Mouse (Mus musculus): ENCODE data around the gene Plxnc1. TPM values are rescaled to one million over a fixed set of nuclear protein-coding genes. Genes with fewer than 3 reads are reported as not detected.

The Plxnc1 gene
- total RNA-seq, 2 experiments from 2014 or later = 32.7 to 33.0 TPM

DNA sequence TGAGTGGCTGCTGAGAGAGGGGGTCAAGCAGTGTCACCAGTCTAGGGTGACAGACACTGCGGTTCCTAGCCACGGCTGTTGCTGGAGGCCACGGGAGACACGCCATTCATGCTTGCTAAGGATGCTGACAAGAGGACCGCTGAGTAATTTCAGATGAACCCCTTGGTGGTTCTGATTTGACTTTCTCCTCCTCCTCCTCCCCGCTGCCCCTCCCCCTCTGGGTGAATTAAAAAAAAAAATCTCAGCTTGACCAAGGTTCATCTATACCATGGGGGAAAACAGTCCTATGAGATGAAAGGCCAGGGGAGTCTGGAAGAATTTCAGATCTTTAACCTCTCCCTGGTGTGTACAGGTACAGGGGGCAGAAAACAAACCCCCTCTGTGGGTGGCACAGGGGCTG, 22.9 kb downstream of the Plxnc1 start:
- DNase-seq (ENCODE audit: low spot score in 2 of 2) = no peak

GRCm38 (mm10) chr10:94920526-94920925, 24.1 kb downstream of the Plxnc1 start:
- DNase-seq (ENCODE audit: low spot score in 2 of 2) = no peak

- no peak for DNase-seq (ENCODE audit: low spot score in 2 of 2)
These were observed 24.7 kb downstream of the Plxnc1 start for GRCm38 (mm10) chr10:94919960-94920359.

- DNase-seq (ENCODE audit: low spot score in 2 of 2) = no peak
These were observed 25.1 kb downstream of the Plxnc1 start for GRCm38 (mm10) chr10:94919552-94919951.

DNA sequence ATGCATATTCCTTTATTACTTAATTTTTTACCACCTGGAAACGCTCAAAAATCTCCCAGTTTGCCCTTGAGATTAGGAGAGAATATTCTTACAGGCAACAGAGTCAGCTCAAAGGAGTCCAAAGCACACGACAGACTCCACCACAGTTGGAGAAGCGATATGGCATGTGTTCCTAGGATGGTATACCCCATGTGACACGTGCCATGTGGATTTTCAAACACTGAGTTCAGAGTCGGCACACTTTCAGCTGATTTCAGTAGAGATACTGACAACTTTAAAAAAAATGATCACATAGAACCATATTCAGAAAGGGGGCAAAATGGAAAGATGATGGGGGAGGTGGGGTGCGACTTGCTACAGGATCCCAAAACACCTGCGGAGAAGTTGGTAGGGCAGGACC, 26.0 kb downstream of the Plxnc1 start:
- no peak for DNase-seq (ENCODE audit: low spot score in 2 of 2)

DNA sequence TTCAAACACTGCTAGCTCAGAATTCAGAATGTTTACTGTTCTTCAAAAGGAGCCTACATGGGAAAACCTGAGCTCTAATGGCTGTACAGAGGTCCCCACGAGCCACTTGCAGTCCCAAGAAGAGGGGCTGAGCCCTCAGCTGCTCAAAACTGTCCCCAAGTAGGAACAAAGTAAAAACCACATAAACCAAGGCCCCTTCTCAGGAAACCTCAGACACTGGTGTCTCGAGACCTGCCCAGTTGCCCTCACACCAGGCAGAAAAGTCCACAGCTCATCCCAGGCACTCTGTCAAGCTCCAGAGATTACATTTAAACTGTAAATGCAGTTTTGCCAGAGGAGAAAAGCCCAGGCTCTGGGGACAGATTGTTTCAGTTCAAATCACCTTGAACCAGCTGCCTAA, 26.6 kb downstream of the Plxnc1 start:
- DNase-seq (ENCODE audit: low spot score in 2 of 2) = no peak

- no peak for DNase-seq (ENCODE audit: low spot score in 2 of 2)
These were observed 27.3 kb downstream of the Plxnc1 start for GRCm38 (mm10) chr10:94917354-94917753.

DNA sequence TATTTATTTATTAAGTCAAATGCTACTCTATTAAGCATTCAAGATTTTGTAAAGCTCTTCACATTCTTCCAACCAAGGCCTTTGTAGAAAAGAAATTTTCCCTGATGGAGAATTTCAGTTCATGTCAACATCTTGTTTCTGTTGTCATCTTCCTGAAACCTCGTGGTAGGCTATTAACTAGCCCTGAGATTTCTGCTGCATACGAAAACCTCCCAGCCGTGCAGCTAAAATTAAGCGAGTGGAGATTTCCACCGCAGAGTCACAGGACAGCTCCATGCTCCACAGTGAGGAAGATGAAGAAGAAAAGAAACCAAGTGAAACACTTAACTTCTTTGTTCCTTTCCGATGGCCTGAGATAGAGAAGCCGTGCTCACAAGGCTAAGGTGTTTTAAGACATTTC, 28.0 kb downstream of the Plxnc1 start:
- DNase-seq (ENCODE audit: low spot score in 2 of 2) = no peak

- no peak for DNase-seq (ENCODE audit: low spot score in 2 of 2)
These were observed 28.9 kb downstream of the Plxnc1 start for GRCm38 (mm10) chr10:94915746-94916145.

DNA sequence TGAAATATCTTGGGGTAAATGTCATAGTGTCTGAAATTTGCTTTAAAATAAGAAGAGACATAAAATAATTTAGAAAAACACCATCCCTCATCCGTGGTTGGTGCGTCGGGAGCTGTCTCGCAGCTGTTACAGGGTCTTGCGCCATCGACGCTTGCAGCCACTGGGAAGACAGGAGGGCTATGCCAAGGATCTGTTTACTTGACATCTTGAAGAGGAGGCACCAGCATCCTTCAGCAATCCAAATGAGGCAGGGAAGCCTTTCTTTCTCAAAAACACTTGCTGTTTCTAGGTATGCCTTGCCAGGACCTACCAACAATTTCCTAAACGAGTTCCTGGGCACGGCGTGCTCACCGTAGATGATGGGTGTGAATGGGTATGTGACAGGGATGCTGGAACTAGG, 30.6 kb downstream of the Plxnc1 start:
- DNase-seq (ENCODE audit: low spot score in 2 of 2) = no peak

DNA sequence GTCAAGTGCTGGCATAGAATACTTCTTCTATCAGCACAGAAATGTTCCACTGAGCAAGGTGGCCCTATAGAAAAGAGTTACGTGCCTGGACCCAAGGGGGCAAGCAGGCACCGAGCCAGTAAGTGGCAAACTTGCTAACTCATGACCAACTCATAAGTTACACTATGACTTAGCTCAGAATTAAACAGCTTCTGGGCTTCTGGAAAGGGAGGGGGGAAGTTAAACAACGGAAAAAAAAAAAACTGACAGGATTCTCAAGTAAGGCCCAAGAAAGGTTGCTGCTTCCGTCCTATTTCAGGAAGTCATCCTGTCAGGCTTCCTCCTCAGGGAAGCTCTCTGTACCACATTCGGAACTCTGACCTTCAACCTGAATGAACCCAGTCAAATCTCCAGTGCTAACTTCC, 31.3 kb downstream of the Plxnc1 start:
- no peak for DNase-seq (ENCODE audit: low spot score in 2 of 2)

- DNase-seq (ENCODE audit: low spot score in 2 of 2) = no peak
These were observed 32.1 kb downstream of the Plxnc1 start for GRCm38 (mm10) chr10:94912551-94912950.

- DNase-seq (ENCODE audit: low spot score in 2 of 2) = no peak
These were observed 33.5 kb downstream of the Plxnc1 start for GRCm38 (mm10) chr10:94911102-94911501.

GRCm38 (mm10) chr10:94910570-94910969, 34.1 kb downstream of the Plxnc1 start:
- no peak for DNase-seq (ENCODE audit: low spot score in 2 of 2)

- no peak for DNase-seq (ENCODE audit: low spot score in 2 of 2)
These were observed 34.8 kb downstream of the Plxnc1 start for GRCm38 (mm10) chr10:94909789-94910188.

GRCm38 (mm10) chr10:94908976-94909717, 35.5 kb downstream of the Plxnc1 start:
- no peak for DNase-seq (ENCODE audit: low spot score in 2 of 2)

GRCm38 (mm10) chr10:94905689-94906473, 38.8 kb downstream of the Plxnc1 start:
- peak; percentile 70 to 80 for DNase-seq (ENCODE audit: low spot score in 2 of 2)

- DNase-seq (ENCODE audit: low spot score in 2 of 2) = no peak
These were observed 39.4 kb downstream of the Plxnc1 start for GRCm38 (mm10) chr10:94905219-94905618.

- no peak for DNase-seq (ENCODE audit: low spot score in 2 of 2)
These were observed 47.7 kb downstream of the Plxnc1 start for GRCm38 (mm10) chr10:94896950-94897349.

DNA sequence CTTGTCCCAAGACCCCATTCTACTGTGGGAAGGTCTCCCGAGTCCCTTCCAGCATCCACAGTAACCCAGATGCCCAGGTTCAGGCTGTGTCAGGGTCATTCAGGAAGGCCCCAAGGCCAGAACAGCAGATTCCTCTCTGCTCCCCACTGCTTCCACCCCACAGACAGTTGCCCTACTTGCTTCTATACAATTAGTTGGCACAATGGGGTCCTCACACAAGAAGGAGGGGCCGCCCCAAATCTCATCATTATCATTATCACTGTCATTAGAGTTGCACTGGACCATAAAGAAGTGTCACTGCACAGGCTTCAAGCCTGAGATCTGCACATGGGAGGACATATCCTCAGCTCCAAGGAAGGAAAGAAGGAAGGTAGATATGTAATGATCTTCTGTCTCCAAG, 48.3 kb downstream of the Plxnc1 start:
- no peak for DNase-seq (ENCODE audit: low spot score in 2 of 2)

DNA sequence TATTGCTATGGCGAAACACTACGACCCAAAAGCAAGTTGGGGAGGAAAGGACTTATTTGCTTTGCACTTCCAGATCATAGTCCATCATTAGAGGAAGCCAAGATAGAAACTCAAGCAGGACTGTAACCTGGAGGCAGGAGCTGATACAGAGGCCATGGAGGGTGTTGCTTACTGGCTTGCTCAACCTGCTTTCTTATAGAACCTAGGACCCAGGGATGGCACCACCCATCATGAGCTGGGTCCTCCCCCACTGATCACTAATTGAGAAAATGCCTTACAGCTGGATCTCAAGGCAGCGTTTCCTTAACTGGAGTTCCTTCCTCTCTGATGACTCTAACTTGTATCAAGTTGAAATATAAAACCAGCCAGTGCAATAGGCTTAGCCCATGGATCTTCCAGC, 48.8 kb downstream of the Plxnc1 start:
- DNase-seq (ENCODE audit: low spot score in 2 of 2) = no peak

GRCm38 (mm10) chr10:94889735-94890134, 54.9 kb downstream of the Plxnc1 start:
- no peak for DNase-seq (ENCODE audit: low spot score in 2 of 2)

GRCm38 (mm10) chr10:94883216-94883615, 61.4 kb downstream of the Plxnc1 start:
- no peak for DNase-seq (ENCODE audit: low spot score in 2 of 2)

Data from layer of hippocampus, postnatal 14 days (tissue).